Mouse (Mus musculus): ENCODE results near the gene Gtf2h2. TPM values are rescaled to one million over a fixed set of nuclear protein-coding genes. Genes with fewer than 3 reads are reported as not detected.
A peak's percentile ranks its signal among the peaks of the same experiment; 100 is the strongest.
"Not testable (repeated sequence)": the region's sequence is repeated elsewhere in the genome, so short reads cannot be mapped to it uniquely, and the experiment has no call there.

Gene Gtf2h2
- 53.2 and 64.2 TPM in 2 replicates for polyA plus RNA-seq (2012; rRNA removed)

- DNase-seq (ENCODE audit: extremely low spot score in 1 of 2, low spot score in 1 of 2): peak; percentile 31 to 91
These were observed at the start of gene Gtf2h2 for GRCm38 (mm10) chr13:100492061-100492787. Gene Gtf2h2, minus strand, starts transcription at chr13:100492579.

GRCm38 (mm10) chr13:100536149-100536548 is 43.8 kb upstream of the Gtf2h2 start:
- no peak for DNase-seq (ENCODE audit: extremely low spot score in 1 of 2, low spot score in 1 of 2)

GRCm38 (mm10) chr13:100532788-100533365 is 40.5 kb upstream of the Gtf2h2 start:
- no peak for DNase-seq (ENCODE audit: extremely low spot score in 1 of 2, low spot score in 1 of 2)

- no peak for DNase-seq (ENCODE audit: extremely low spot score in 1 of 2, low spot score in 1 of 2)
These were observed 34.3 kb upstream of the Gtf2h2 start for GRCm38 (mm10) chr13:100526649-100527038.

GRCm38 (mm10) chr13:100525935-100526648 is 33.7 kb upstream of the Gtf2h2 start:
- DNase-seq (ENCODE audit: extremely low spot score in 1 of 2, low spot score in 1 of 2): peak in 1 of 2 experiments; percentile 15

- DNase-seq (ENCODE audit: extremely low spot score in 1 of 2, low spot score in 1 of 2): peak in 1 of 2 experiments; percentile 9
These were observed 32.5 kb upstream of the Gtf2h2 start for GRCm38 (mm10) chr13:100524896-100525295.

GRCm38 (mm10) chr13:100523698-100524097 is 31.3 kb upstream of the Gtf2h2 start:
- no peak for DNase-seq (ENCODE audit: extremely low spot score in 1 of 2, low spot score in 1 of 2)

GRCm38 (mm10) chr13:100521724-100522591 is 29.6 kb upstream of the Gtf2h2 start:
- DNase-seq (ENCODE audit: extremely low spot score in 1 of 2, low spot score in 1 of 2): no peak

- DNase-seq (ENCODE audit: extremely low spot score in 1 of 2, low spot score in 1 of 2): no peak
These were observed 26.8 kb upstream of the Gtf2h2 start for GRCm38 (mm10) chr13:100519162-100519561.

- DNase-seq (ENCODE audit: extremely low spot score in 1 of 2, low spot score in 1 of 2): no peak
These were observed 25.8 kb upstream of the Gtf2h2 start for GRCm38 (mm10) chr13:100518191-100518590.

- no peak for DNase-seq (ENCODE audit: extremely low spot score in 1 of 2, low spot score in 1 of 2)
These were observed 25.3 kb upstream of the Gtf2h2 start for GRCm38 (mm10) chr13:100517652-100518153.

GRCm38 (mm10) chr13:100516213-100517105 is 24.1 kb upstream of the Gtf2h2 start:
- no peak for DNase-seq (ENCODE audit: extremely low spot score in 1 of 2, low spot score in 1 of 2)

- DNase-seq (ENCODE audit: extremely low spot score in 1 of 2, low spot score in 1 of 2): no peak
These were observed 20.4 kb upstream of the Gtf2h2 start for GRCm38 (mm10) chr13:100512792-100513191.

- DNase-seq (ENCODE audit: extremely low spot score in 1 of 2, low spot score in 1 of 2): no peak
These were observed 19.5 kb upstream of the Gtf2h2 start for GRCm38 (mm10) chr13:100511860-100512364.

GRCm38 (mm10) chr13:100511146-100511859 is 18.9 kb upstream of the Gtf2h2 start:
- DNase-seq (ENCODE audit: extremely low spot score in 1 of 2, low spot score in 1 of 2): no peak

GRCm38 (mm10) chr13:100499625-100500024 is 7.2 kb upstream of the Gtf2h2 start:
- DNase-seq (ENCODE audit: extremely low spot score in 1 of 2, low spot score in 1 of 2): not testable (repeated sequence)

GRCm38 (mm10) chr13:100495337-100495736 is 3.0 kb upstream of the Gtf2h2 start:
- no peak for DNase-seq (ENCODE audit: extremely low spot score in 1 of 2, low spot score in 1 of 2)

- DNase-seq (ENCODE audit: extremely low spot score in 1 of 2, low spot score in 1 of 2): not testable (repeated sequence)
These were observed 2.0 kb upstream of the Gtf2h2 start for GRCm38 (mm10) chr13:100494370-100494769.

Data from frontal cortex, adult 2 months (tissue).